Mouse (Mus musculus) megakaryocyte, embryonic 14.5 days (primary cell): Measurements from ENCODE around the gene Rora.

ENCODE experiments used
- FLI1 ChIP-seq: IDR thresholded peaks from 2 replicates; pipeline ENCODE4 v1.6.1; 2012; ENCODE audit warnings: low read length, inconsistent platforms, mixed read lengths
- GATA1 ChIP-seq: IDR thresholded peaks from 3 replicates; pipeline ENCODE4 v1.6.1; 2012; ENCODE audit warnings: mixed read lengths, low read length, inconsistent platforms, borderline replicate concordance

DNA sequence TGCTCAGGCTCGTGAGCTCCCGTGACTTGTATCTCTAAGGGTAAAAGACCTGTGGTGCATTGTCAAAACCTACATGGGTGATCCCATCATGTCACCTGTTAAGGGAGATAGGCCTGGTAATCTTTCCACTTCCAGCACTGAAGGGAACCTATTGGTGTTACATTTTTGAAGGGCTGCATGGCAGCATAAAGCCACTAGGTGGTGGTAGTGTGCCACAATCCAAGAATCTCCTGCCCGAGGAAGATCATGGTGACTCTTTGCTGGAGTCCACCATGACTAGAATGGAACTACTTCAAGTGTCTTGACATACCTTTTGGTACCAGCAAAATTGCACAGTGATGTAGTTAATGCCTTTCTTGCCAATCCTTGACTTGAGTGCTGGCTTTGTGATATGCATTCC lies 704.2 kb downstream of the Rora start:
- TF ChIP-seq GATA1 (no peak), FLI1 (no peak)
